Mouse (Mus musculus) limb, embryonic 11.5 days (tissue): ENCODE data around the gene Emp3. TPM values are rescaled to one million over a fixed set of nuclear protein-coding genes. Genes with fewer than 3 reads are reported as not detected.
A peak's percentile ranks its signal among the peaks of the same experiment; 100 is the strongest.
"Not testable (repeated sequence)": the region's sequence is repeated elsewhere in the genome, so short reads cannot be mapped to it uniquely, and the experiment has no call there.

Experiments used
- ATAC-seq: fragments of 200-750 bp; cut with Nextera tagmentation; 2 replicates; pipeline ENCODE4 v1.8.0; 2017; ENCODE audit warnings: low read depth; ENCODE audit not compliant: insufficient number of reproducible peaks, low FRiP score, low TSS enrichment
- DNase-seq: peaks from one replicate; pipeline ENCODE4 v3.0.0-alpha.2; 2015; ENCODE audit warnings: low spot score
- H3K27ac ChIP-seq: fragments of 300-500 bp; sonication (generic); replicated peaks from 2 replicates; pipeline ENCODE4 v1.5.1; 2014; ENCODE audit warnings: low read depth, mild to moderate bottlenecking, low read length
- H3K27me3 ChIP-seq: fragments of 300-500 bp; sonication (generic); 2 replicates; pipeline ENCODE4 v1.6.1; 2014; ENCODE audit warnings: mild to moderate bottlenecking, low read length, mixed read lengths; ENCODE audit not compliant: control insufficient read depth, insufficient read depth
- H3K36me3 ChIP-seq: fragments of 300-500 bp; sonication (generic); 2 replicates; pipeline ENCODE4 v1.6.1; 2014; ENCODE audit warnings: mild to moderate bottlenecking, low read length, moderate library complexity, mixed read lengths; ENCODE audit not compliant: control insufficient read depth, insufficient read depth
- H3K4me1 ChIP-seq: fragments of 300-500 bp; sonication (generic); 2 replicates; pipeline ENCODE4 v1.6.1; 2014; ENCODE audit warnings: low read length, mixed read lengths; ENCODE audit not compliant: control insufficient read depth, insufficient read depth
- H3K4me2 ChIP-seq: fragments of 300-500 bp; sonication (generic); 2 replicates; pipeline ENCODE4 v1.6.1; 2014; ENCODE audit warnings: low read depth, mild to moderate bottlenecking, moderate library complexity; ENCODE audit not compliant: severe bottlenecking
- H3K4me3 ChIP-seq: fragments of 300-500 bp; sonication (generic); 2 replicates; pipeline ENCODE4 v1.5.1; 2014; ENCODE audit warnings: low read depth, low read length
- H3K9ac ChIP-seq: fragments of 300-500 bp; sonication (generic); 2 replicates; pipeline ENCODE4 v1.6.1; 2014; ENCODE audit warnings: mild to moderate bottlenecking, low read length
- H3K9me3 ChIP-seq: fragments of 300-500 bp; sonication (generic); 2 replicates; pipeline ENCODE4 v1.6.1; 2016; ENCODE audit warnings: low read length; ENCODE audit not compliant: control insufficient read depth
- WGBS: fragments of 180-500 bp; shearing (Covaris S2); extraction: QIAGEN DNeasy Blood & Tissue Kit; methylation state at CpG from one replicate; pipeline ENCODE4 v1.1.7; 2014; 5-methylcytosine and 5-hydroxymethylcytosine counted together
- polyA plus RNA-seq: library from polyadenylated mRNA; unstranded; fragments of >200 nt; fragmentation: Nextera tagmentation; extraction: Ambion mirVana; gene quantifications from 2 replicates; pipeline ENCODE4 v1.2.1, GENCODE M21; 2014

Gene Emp3
- polyA plus RNA-seq, 1 experiment from 2014 or later, result 35.9 TPM

DNA sequence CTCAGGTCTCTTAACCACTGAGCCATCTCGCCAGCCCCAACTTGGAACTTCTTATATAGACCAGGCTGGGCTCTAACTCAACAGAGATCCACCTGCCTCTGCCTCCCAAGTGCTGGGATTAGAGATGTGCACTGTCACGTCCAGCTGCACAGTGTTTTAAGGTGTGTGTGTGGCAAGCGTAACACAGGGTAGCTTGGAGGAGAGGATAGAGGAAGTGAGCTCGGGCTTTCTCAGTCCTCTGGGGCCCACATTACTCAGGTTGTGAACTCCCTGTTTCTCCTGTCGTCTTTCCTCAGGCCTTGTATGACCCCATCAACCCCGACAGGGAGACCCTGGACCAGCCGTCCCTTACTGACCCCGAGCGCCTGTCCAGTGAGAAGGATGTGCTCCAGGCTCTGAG lies 14.6 kb downstream of the Emp3 start:
- H3K9ac ChIP-seq, result no peak overlapping the region
- H3K27ac ChIP-seq, result no peak overlapping the region
- H3K9me3 ChIP-seq, result no peaks in the 10 kb centered on the region; the same call in 1 of the 2 replicates
- H3K4me2 ChIP-seq, result no peak overlapping the region
- no peak overlapping the region for H3K4me3 ChIP-seq
- 89% methylated on average over 9 of the region's 9 CpGs for WGBS
- ATAC-seq (no peak), DNase-seq (no peak)
- H3K36me3 ChIP-seq, result peaks cover 5% of the 10 kb centered on the region; the same call in 1 of the 2 replicates
- no peaks in the 10 kb centered on the region for H3K27me3 ChIP-seq
- H3K4me1 ChIP-seq, result no peaks in the 10 kb centered on the region

- 63% methylated on average over 12 of the region's 12 CpGs for WGBS
- Histone ChIP-seq H3K27ac (no peak overlapping the region), H3K4me1 (no peaks in the 10 kb centered on the region), H3K9ac (no peak overlapping the region), H3K27me3 (no peaks in the 10 kb centered on the region), H3K9me3 (no peaks in the 10 kb centered on the region), H3K4me3 (no peak overlapping the region), H3K4me2 (no peak overlapping the region; the same call in 1 of the 2 replicates), H3K36me3 (no peaks in the 10 kb centered on the region)
- DNase-seq (peak; percentile 58), ATAC-seq (no peak)
These were observed 18.7 kb downstream of the Emp3 start for GRCm38 (mm10) chr7:45902481-45903002.

DNA sequence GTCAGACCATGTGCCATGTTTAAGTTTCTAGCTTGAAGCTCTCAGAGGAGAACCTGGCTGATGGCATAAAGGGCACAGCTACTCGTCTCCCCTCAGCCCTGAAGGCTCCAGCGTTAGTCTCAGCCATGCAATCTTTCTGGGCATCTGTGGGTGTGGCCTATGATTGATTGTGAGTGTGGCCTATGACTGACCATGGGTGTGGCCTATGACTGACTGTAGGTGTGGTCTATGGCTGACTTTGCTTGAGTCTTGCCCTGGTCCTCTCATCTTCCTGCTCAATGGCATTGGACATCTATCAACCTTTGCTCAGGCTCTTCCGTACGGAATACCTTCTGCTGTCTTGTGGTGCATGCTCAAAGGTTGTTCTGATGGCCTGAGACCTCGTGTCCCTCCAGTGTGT lies 19.6 kb downstream of the Emp3 start:
- Histone ChIP-seq H3K36me3 (no peaks in the 10 kb centered on the region), H3K9ac (no peak overlapping the region), H3K4me2 (no peak overlapping the region), H3K9me3 (no peaks in the 10 kb centered on the region), H3K4me3 (no peak overlapping the region), H3K27ac (no peak overlapping the region), H3K4me1 (no peaks in the 10 kb centered on the region), H3K27me3 (no peaks in the 10 kb centered on the region)
- DNase-seq, result no peak
- ATAC-seq, result no peak
- WGBS, result 47% methylated on average over 5 of the region's 5 CpGs

- H3K27ac ChIP-seq, H3K9me3 ChIP-seq, H3K27me3 ChIP-seq, H3K4me3 ChIP-seq, H3K9ac ChIP-seq, DNase-seq, ATAC-seq, H3K36me3 ChIP-seq, H3K4me1 ChIP-seq: not testable (repeated sequence)
- H3K4me2 ChIP-seq, result peak overlapping the region; percentile 71; the same call in 1 of the 2 replicates
- 56% methylated on average over 4 of the region's 4 CpGs for WGBS
These were observed 23.1 kb downstream of the Emp3 start for GRCm38 (mm10) chr7:45898125-45898524.

GRCm38 (mm10) chr7:45897258-45897757 lies 23.9 kb downstream of the Emp3 start:
- Histone ChIP-seq H3K4me2 (peak overlapping the region; percentile 71), H3K4me1 (no peaks in the 10 kb centered on the region), H3K4me3 (peak overlapping the region; percentile 32), H3K36me3 (no peaks in the 10 kb centered on the region), H3K9me3 (no peaks in the 10 kb centered on the region), H3K27me3 (no peaks in the 10 kb centered on the region), H3K9ac (peak overlapping the region; percentile 58), H3K27ac (no peak overlapping the region; the same call in 1 of the 2 replicates)
- 1% methylated on average over 19 of the region's 19 CpGs for WGBS
- peak; percentile 66 for DNase-seq
- peak; percentile 65 for ATAC-seq

DNA sequence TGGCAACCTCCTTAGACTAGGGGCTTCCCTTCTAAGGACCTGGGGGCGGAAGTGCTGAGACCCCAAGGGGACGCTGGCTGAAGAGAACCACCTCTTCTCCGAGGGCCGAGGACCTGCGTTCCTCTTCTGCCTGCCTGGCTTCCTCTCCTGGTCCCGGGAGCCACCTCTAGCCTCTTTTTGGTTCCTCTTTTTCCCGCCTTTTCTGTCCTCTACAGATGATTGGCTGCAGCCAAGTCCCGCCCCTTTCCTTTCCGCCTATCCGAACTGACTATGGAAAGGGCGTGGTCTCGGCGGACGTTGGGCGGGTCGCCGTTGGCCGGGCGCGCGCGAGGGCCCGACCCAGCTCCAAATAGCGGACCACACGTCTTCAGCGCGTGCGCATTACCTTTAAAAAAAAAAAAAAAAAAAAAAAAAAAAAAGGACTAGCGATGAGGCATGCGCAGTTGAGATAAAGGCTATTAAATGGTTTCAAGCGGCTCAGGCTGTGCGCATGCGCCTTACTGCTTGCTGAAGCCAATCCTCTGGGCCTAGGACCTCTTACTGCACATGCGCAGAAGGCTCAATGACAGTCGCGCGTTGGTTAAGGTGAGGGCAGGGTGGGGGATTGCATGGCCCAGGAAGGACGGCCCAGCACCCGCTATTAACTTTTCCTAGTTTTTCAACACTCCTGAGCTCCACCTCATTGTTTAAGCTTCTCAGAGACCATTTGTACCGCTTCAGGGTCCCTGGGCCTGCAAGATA lies 24.5 kb downstream of the Emp3 start, which contains the start of the genes Syngr4 and Tmem143:
Syngr4 (minus strand) TSS at position 198 of the 741 bp plus-strand sequence.
Tmem143 (plus strand) TSS at position 425 of the 741 bp plus-strand sequence.
- Histone ChIP-seq H3K27me3 (no peaks in the 10 kb centered on the region), H3K36me3 (no peaks in the 10 kb centered on the region), H3K4me3 (peak within 1 kb of the TSS; percentile 32), H3K4me2 (peak within 1 kb of the TSS; percentile 71), H3K9ac (peak within 1 kb of the TSS; percentile 58), H3K27ac (no peak within 1 kb of the TSS; the same call in 1 of the 2 replicates), H3K4me1 (no peaks in the 10 kb centered on the region), H3K9me3 (no peaks in the 10 kb centered on the region)
- ATAC-seq (peak; percentile 83), DNase-seq (peak; percentile 96)
- WGBS, result 1% methylated on average over 40 of the region's 40 CpGs

DNA sequence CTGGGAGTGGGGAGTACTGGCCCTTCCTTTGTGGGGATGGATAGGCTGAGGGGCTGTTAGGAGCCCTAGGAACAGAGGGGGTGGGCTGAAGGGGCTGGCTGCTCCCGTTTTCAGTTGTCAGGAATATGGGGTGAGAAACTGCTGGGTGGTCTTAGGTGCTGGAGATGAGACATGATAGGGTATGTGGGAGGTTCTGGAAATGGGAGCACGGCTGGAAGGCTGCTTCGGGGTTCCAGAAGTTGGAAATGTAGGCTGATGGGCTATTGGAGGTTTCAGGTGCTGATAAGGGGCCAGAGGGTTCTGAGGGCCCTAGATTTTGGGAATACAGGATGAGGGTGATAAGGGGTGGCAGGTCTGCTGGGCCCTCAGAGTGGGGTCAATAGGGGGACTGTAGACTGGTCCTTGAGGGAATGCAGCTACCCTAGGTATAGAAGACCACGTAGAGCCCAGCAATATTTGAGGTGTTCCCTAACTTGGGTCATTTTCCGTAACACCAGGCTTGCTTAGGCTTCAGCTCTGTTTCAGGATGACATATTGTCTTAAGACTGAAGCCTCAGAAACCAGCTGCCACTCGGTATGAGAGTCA lies 25.2 kb downstream of the Emp3 start:
- H3K27me3 ChIP-seq, result no peaks in the 10 kb centered on the region
- no peak for ATAC-seq
- H3K9me3 ChIP-seq, result no peaks in the 10 kb centered on the region
- H3K4me3 ChIP-seq, result peak overlapping the region; percentile 16; the same call in 1 of the 2 replicates
- DNase-seq, result no peak
- H3K27ac ChIP-seq, result no peak overlapping the region
- no peak overlapping the region for H3K9ac ChIP-seq
- WGBS, result 70% methylated on average over 6 of the region's 6 CpGs
- no peaks in the 10 kb centered on the region for H3K4me1 ChIP-seq
- H3K4me2 ChIP-seq, result peak overlapping the region; percentile 34
- H3K36me3 ChIP-seq, result no peaks in the 10 kb centered on the region

DNA sequence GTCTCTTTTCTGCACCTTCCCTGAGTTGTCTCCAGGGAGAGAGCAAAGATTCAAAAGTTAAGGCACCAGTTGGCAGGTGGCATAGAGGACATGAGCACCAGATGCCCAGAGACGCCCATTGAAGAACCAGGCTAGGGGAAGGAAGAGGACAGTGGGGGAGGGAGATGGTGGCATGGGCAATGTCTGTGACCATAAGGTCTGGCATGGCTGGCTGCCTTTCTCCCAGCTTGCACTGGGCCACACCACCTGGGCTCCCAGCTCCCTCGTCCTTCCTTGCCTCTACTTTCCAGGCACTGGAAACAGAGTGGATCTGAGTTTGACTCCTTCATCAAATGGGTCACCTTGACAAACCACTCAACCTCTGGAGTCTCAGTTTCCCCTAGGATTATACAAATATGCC lies 28.6 kb downstream of the Emp3 start:
- no peaks in the 10 kb centered on the region for H3K9me3 ChIP-seq
- DNase-seq (no peak), ATAC-seq (no peak)
- no peaks in the 10 kb centered on the region for H3K36me3 ChIP-seq
- H3K27ac ChIP-seq, result no peak overlapping the region
- no peak overlapping the region for H3K4me2 ChIP-seq
- no peaks in the 10 kb centered on the region for H3K27me3 ChIP-seq
- H3K4me1 ChIP-seq, result no peaks in the 10 kb centered on the region
- 97% methylated on average over 2 of the region's 2 CpGs for WGBS
- no peak overlapping the region for H3K9ac ChIP-seq
- H3K4me3 ChIP-seq, result no peak overlapping the region
